In genomic region chr5:132212446-132212845, GRCm38 (mm10) we compare ENCODE assay signal across 31 mouse cellular contexts.
DNase-seq lines count a peak whose midpoint lies in the region; ATAC-seq and TF ChIP-seq lines count a peak whose summit lies in the region.
"Had no signal": no experiment of that assay in that cellular context is flagged by ENCODE, and none has a peak within 500 bp of the region (broad histone marks: within the 10 kb centered on the region; RNA-seq: fewer than 3 reads in every experiment).

No protein-coding gene starts in this region.

- no peak overlapping the region for H3K4me3 ChIP-seq in kidney, adult 2 months (ENCODE audit: insufficient read depth, low read depth, low read length)
- no peak overlapping the region for H3K4me3 ChIP-seq in kidney, embryonic 14.5 days (ENCODE audit: low read length)
- H3K4me3 ChIP-seq in midbrain, embryonic 10.5 days, result no peak overlapping the region
- H3K4me3 ChIP-seq: forebrain, embryonic 10.5 days; heart, embryonic 15.5 days; hindbrain, embryonic 15.5 days; intestine, embryonic 15.5 days; limb, embryonic 10.5 days; liver, embryonic 15.5 days; lung, embryonic 15.5 days; megakaryocyte, embryonic 14.5 days; myocyte; neural tube, embryonic 13.5 days had no signal

- peak; percentile 4 for DNase-seq in kidney, adult 2 months
- DNase-seq in brain, embryonic 14.5 days (ENCODE audit: low read depth), result peak; percentile 60
- peak; percentile 31 for DNase-seq in cerebellum, adult 8-10 months
- peak; percentile 56 to 58 for DNase-seq in cerebellum, postnatal 36 days
- no peak for DNase-seq in layer of hippocampus, adult 8-10 months (ENCODE audit: low spot score in 2 of 2)
- DNase-seq in midbrain, embryonic 10.5 days (ENCODE audit: low spot score), result no peak
- DNase-seq: adrenal gland, adult 8-10 months; B cell, adult 2 months; gastrocnemius, postnatal 36 days; heart, postnatal 4 days; kidney, adult 9 months; kidney, postnatal 36 days; liver; lung, postnatal 36 days; midbrain, embryonic 14.5 days; thymus, adult 18-20 months; thymus, postnatal 36 days had no signal

- no peaks in the 10 kb centered on the region for H3K9me3 ChIP-seq in kidney, embryonic 14.5 days (ENCODE audit: control insufficient read depth, low read length)
- H3K9me3 ChIP-seq in midbrain, embryonic 10.5 days (replicated peaks), result no peaks in the 10 kb centered on the region
- H3K9me3 ChIP-seq: forebrain, embryonic 10.5 days; heart, embryonic 15.5 days; hindbrain, embryonic 15.5 days; intestine, embryonic 15.5 days; limb, embryonic 10.5 days; liver, embryonic 15.5 days; lung, embryonic 15.5 days; megakaryocyte, embryonic 14.5 days; neural tube, embryonic 13.5 days had no signal

- TF ChIP-seq CTCF in kidney, adult 2 months (conservative IDR thresholded peaks at IDR 0.05; ENCODE audit: insufficient read depth, insufficient read length, low read depth, low read length), result no peak
- no peak for TF ChIP-seq CTCF in brain, embryonic 14.5 days (IDR thresholded peaks at IDR 0.05; ENCODE audit: borderline replicate concordance, extremely low read depth, insufficient read depth, insufficient read length)

- no peak overlapping the region for H3K4me2 ChIP-seq in kidney, embryonic 14.5 days (replicated peaks; ENCODE audit: low read depth, low read length)
- H3K4me2 ChIP-seq: heart, embryonic 15.5 days; hindbrain, embryonic 15.5 days; intestine, embryonic 15.5 days; liver, embryonic 15.5 days; lung, embryonic 15.5 days; neural tube, embryonic 13.5 days had no signal

- H3K27ac ChIP-seq in kidney, adult 2 months (ENCODE audit: insufficient read depth, low read depth, low read length), result no peak overlapping the region
- no peak overlapping the region for H3K27ac ChIP-seq in kidney, embryonic 14.5 days (ENCODE audit: low read depth, low read length)
- no peak overlapping the region for H3K27ac ChIP-seq in midbrain, embryonic 10.5 days (replicated peaks)
- H3K27ac ChIP-seq: forebrain, embryonic 10.5 days; heart, embryonic 15.5 days; hindbrain, embryonic 15.5 days; intestine, embryonic 15.5 days; limb, embryonic 10.5 days; liver, embryonic 15.5 days; lung, embryonic 15.5 days; neural tube, embryonic 13.5 days had no signal

- H3K36me3 ChIP-seq in kidney, adult 2 months (ENCODE audit: control insufficient read depth, insufficient read depth, low read length), result no peaks in the 10 kb centered on the region
- no peaks in the 10 kb centered on the region for H3K36me3 ChIP-seq in kidney, embryonic 14.5 days (ENCODE audit: control insufficient read depth, insufficient read depth, low read length)
- no peaks in the 10 kb centered on the region for H3K36me3 ChIP-seq in midbrain, embryonic 10.5 days
- H3K36me3 ChIP-seq: forebrain, embryonic 10.5 days; heart, embryonic 15.5 days; hindbrain, embryonic 15.5 days; intestine, embryonic 15.5 days; limb, embryonic 10.5 days; liver, embryonic 15.5 days; lung, embryonic 15.5 days; neural tube, embryonic 13.5 days had no signal

- WGBS in kidney, adult 2 months, result 68% methylated on average over 2 of the region's 2 CpGs
- 45% methylated on average over 2 of the region's 2 CpGs for WGBS in kidney, embryonic 14.5 days
- 73% methylated on average over 2 of the region's 2 CpGs for WGBS in midbrain, embryonic 10.5 days

- H3K27me3 ChIP-seq in kidney, adult 2 months (replicated peaks; ENCODE audit: control insufficient read depth, insufficient read depth, low read length), result no peaks in the 10 kb centered on the region
- H3K27me3 ChIP-seq in kidney, embryonic 14.5 days (ENCODE audit: control insufficient read depth, insufficient read depth, low read length), result no peaks in the 10 kb centered on the region
- H3K27me3 ChIP-seq in midbrain, embryonic 10.5 days (ENCODE audit: low read depth, poor library complexity, severe bottlenecking), result no peaks in the 10 kb centered on the region
- H3K27me3 ChIP-seq: CH12.LX; heart, embryonic 15.5 days; hindbrain, embryonic 15.5 days; intestine, embryonic 15.5 days; liver, embryonic 15.5 days; lung, embryonic 15.5 days; neural tube, embryonic 13.5 days had no signal

- no peak overlapping the region for H3K9ac ChIP-seq in kidney, embryonic 14.5 days (ENCODE audit: low read depth, low read length)
- H3K9ac ChIP-seq: heart, embryonic 15.5 days; hindbrain, embryonic 15.5 days; intestine, embryonic 15.5 days; liver, embryonic 15.5 days; lung, embryonic 15.5 days; neural tube, embryonic 13.5 days had no signal

- H3K4me1 ChIP-seq in kidney, adult 2 months (ENCODE audit: control insufficient read depth, insufficient read depth, low read length), result no peaks in the 10 kb centered on the region
- 0 out of 2 replicates have a peak, but pooled peaks cover 2% of the 10 kb centered on the region for H3K4me1 ChIP-seq in kidney, embryonic 14.5 days (ENCODE audit: control insufficient read depth, insufficient read depth, low read length)
- peaks cover 20% of the 10 kb centered on the region for H3K4me1 ChIP-seq in midbrain, embryonic 10.5 days
- H3K4me1 ChIP-seq: heart, embryonic 15.5 days; intestine, embryonic 15.5 days; liver, embryonic 15.5 days; megakaryocyte, embryonic 14.5 days had no signal

- no peak for TF ChIP-seq POLR2A in kidney, adult 2 months (IDR thresholded peaks at IDR 0.05; ENCODE audit: low read depth, low read length)
- TF ChIP-seq POLR2A in brain, embryonic 14.5 days (IDR thresholded peaks at IDR 0.05; ENCODE audit: borderline replicate concordance, extremely low read depth, insufficient read depth, insufficient read length, poor library complexity, severe bottlenecking), result no peak

- ATAC-seq in kidney, embryonic 14.5 days (ENCODE audit: low FRiP score, low TSS enrichment), result no peak
- ATAC-seq: activated CD4-positive, CD25-positive, alpha-beta regulatory T cell, adult 4 months; forebrain, embryonic 16.5 days; intestine, embryonic 15.5 days had no signal

Comparison
In these comparisons a context has a peak if more than half of its experiments do, and no peak if none do; other contexts are left out.
1. DNase-seq: peak in kidney, adult 2 months (single experiment), brain, embryonic 14.5 days (single experiment), cerebellum, adult 8-10 months (single experiment) and cerebellum, postnatal 36 days (2 of 2); none in layer of hippocampus, adult 8-10 months (0 of 2) and midbrain, embryonic 10.5 days (single experiment).